Mouse (Mus musculus): ENCODE results near the gene Tbl1x. TPM values are rescaled to one million over a fixed set of nuclear protein-coding genes. Genes with fewer than 3 reads are reported as not detected.

Gene Tbl1x
- polyA plus RNA-seq, 1 experiment from 2014 or later: 69.9 TPM

DNA sequence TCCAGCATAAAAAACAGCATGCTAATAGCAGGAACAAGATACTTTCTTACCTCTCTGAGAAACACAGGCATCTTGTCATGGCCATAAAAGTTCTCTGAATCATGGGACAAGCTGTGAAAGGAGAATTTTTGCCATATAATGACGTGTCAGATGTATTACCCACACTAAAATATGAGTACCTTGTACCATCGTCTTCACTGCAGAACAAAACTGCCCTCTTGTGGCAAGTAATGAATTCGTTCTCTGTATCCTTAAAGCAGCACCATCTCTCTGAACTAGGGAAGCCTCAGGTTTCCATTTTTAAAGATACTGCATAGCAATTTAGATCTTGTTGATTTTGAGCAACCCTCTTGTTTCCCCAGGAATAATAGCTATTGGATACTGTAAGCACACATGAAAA is 127.3 kb downstream of the Tbl1x start:
- no peak overlapping the region for H3K4me3 ChIP-seq
- H3K4me1 ChIP-seq: no peaks in the 10 kb centered on the region
- H3K27ac ChIP-seq (replicated peaks): no peak overlapping the region
- H3K27me3 ChIP-seq (ENCODE audit: low read depth, poor library complexity, severe bottlenecking): no peaks in the 10 kb centered on the region
- H3K36me3 ChIP-seq: peaks cover 20% of the 10 kb centered on the region; the same call in 1 of the 2 replicates
- 32% methylated on average over 3 of the region's 3 CpGs for WGBS
- no peaks in the 10 kb centered on the region for H3K9me3 ChIP-seq (replicated peaks)
- DNase-seq (ENCODE audit: low spot score): no peak

DNA sequence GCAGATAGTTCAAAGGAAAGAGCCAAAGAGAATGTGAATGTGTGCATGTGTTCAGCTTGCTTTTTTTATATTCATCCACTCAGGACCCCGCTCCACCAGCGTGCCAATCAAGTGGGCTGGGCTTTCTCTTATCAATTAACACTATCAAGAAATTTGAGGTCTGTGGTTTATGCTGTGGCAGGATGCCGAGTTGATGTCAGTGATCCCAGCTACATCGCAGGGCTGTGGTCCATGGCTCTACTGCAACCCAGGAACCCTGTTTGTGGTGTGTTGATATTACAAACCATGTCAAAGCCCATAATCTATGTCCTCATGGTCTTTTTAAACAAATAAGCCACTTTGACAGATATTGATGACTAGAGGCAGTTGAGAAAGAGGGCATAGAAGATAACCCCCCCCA is 129.5 kb downstream of the Tbl1x start:
- Histone ChIP-seq H3K9me3 (replicated peaks) (no peaks in the 10 kb centered on the region), H3K36me3 (peaks cover 28% of the 10 kb centered on the region), H3K27ac (replicated peaks) (no peak overlapping the region), H3K27me3 (ENCODE audit: low read depth, poor library complexity, severe bottlenecking) (no peaks in the 10 kb centered on the region), H3K4me3 (no peak overlapping the region), H3K4me1 (no peaks in the 10 kb centered on the region)
- no peak for DNase-seq (ENCODE audit: low spot score)
- WGBS: 95% methylated on average over 4 of the region's 4 CpGs

DNA sequence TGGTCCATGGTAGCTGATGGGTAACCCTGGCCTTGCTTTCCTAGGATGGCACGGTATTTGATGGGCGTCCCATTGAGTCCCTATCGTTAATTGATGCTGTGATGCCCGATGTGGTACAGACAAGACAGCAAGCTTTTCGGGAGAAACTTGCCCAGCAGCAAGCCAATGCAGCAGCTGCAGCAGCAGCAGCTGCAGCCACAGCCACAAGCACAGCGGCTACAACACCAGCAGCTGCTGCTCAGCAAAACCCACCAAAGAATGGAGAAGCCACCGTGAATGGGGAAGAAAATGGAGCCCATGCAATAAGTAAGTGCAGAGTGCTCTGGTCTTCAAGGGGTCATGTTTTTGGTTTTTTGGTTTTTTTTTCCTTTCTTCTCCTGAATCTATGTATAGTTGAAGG is 135.4 kb downstream of the Tbl1x start:
- DNase-seq (ENCODE audit: low spot score): no peak
- H3K27ac ChIP-seq (replicated peaks): no peak overlapping the region

GRCm38 (mm10) chrX:77650246-77650645 is 139.4 kb downstream of the Tbl1x start:
- H3K27ac ChIP-seq (replicated peaks): no peak overlapping the region
- H3K9me3 ChIP-seq (replicated peaks): no peaks in the 10 kb centered on the region
- no peaks in the 10 kb centered on the region for H3K27me3 ChIP-seq (ENCODE audit: low read depth, poor library complexity, severe bottlenecking)
- peaks cover 95% of the 10 kb centered on the region for H3K36me3 ChIP-seq
- DNase-seq (ENCODE audit: low spot score): no peak
- H3K4me1 ChIP-seq: no peaks in the 10 kb centered on the region
- WGBS: 92% methylated on average over 2 of the region's 2 CpGs
- H3K4me3 ChIP-seq: no peak overlapping the region

More for the DNA sequence above, 135.4 kb downstream of the Tbl1x start:
- Histone ChIP-seq H3K4me1 (no peaks in the 10 kb centered on the region), H3K36me3 (peaks cover 81% of the 10 kb centered on the region), H3K4me3 (no peak overlapping the region), H3K27me3 (ENCODE audit: low read depth, poor library complexity, severe bottlenecking) (no peaks in the 10 kb centered on the region), H3K9me3 (replicated peaks) (no peaks in the 10 kb centered on the region)
- 92% methylated on average over 7 of the region's 7 CpGs for WGBS

DNA sequence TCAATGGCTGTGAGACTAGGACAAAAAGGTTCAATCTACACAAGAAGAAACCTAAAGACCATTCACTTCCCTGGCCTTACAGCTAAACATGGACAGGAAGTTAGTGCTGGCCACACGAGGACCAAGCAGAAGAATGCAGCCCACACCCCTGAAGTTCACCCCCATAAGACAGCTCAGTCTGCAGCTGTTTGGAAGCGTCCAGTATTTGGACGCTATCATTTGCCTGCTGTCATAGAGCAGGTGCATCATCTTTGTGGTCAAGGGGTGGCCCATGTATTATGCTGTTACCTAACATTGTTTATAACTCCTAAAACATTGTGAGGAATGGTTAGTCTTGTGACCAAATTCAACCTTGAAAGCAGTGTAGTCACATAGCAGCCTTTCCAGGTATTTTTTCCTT is 151.2 kb downstream of the Tbl1x start:
- Histone ChIP-seq H3K4me1 (no peaks in the 10 kb centered on the region), H3K36me3 (peaks cover 54% of the 10 kb centered on the region), H3K27me3 (ENCODE audit: low read depth, poor library complexity, severe bottlenecking) (no peaks in the 10 kb centered on the region), H3K9me3 (replicated peaks) (no peaks in the 10 kb centered on the region), H3K4me3 (no peak overlapping the region), H3K27ac (replicated peaks) (no peak overlapping the region)
- no peak for DNase-seq (ENCODE audit: low spot score)
- WGBS: 89% methylated on average over 3 of the region's 3 CpGs

DNA sequence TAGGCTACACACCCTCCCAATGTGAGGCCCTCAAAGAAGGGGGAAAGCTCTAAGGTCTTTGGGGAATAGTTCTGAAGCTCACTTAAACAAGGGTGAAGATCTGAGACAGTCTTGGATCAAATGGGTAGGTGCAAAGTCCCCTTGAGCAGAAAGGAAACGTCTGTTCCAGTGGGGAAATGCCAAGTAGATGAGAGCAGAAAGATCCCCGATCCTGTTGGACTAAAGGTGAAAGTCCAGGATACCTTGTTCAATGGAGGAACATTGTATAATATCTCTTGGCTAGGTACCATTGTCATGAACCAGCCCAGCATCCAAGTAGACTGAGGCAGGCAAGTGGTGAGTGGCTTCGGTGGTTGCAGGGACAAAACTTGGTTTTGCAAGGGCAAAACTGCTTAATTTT is 152.5 kb downstream of the Tbl1x start:
- H3K4me1 ChIP-seq: no peaks in the 10 kb centered on the region
- DNase-seq (ENCODE audit: low spot score): no peak

GRCm38 (mm10) chrX:77665030-77665429 is 154.2 kb downstream of the Tbl1x start:
- H3K36me3 ChIP-seq: peaks cover 28% of the 10 kb centered on the region
- no peaks in the 10 kb centered on the region for H3K9me3 ChIP-seq (replicated peaks)
- WGBS: 88% methylated on average over 2 of the region's 2 CpGs
- H3K27ac ChIP-seq (replicated peaks): no peak overlapping the region
- H3K4me1 ChIP-seq: no peaks in the 10 kb centered on the region
- no peak overlapping the region for H3K4me3 ChIP-seq
- no peaks in the 10 kb centered on the region for H3K27me3 ChIP-seq (ENCODE audit: low read depth, poor library complexity, severe bottlenecking)
- DNase-seq (ENCODE audit: low spot score): no peak

More for the DNA sequence above, 152.5 kb downstream of the Tbl1x start:
- H3K27me3 ChIP-seq (ENCODE audit: low read depth, poor library complexity, severe bottlenecking): no peaks in the 10 kb centered on the region
- no peaks in the 10 kb centered on the region for H3K9me3 ChIP-seq (replicated peaks)
- H3K36me3 ChIP-seq: peaks cover 45% of the 10 kb centered on the region
- H3K4me3 ChIP-seq: no peak overlapping the region
- 79% methylated on average over 3 of the region's 3 CpGs for WGBS
- no peak overlapping the region for H3K27ac ChIP-seq (replicated peaks)

DNA sequence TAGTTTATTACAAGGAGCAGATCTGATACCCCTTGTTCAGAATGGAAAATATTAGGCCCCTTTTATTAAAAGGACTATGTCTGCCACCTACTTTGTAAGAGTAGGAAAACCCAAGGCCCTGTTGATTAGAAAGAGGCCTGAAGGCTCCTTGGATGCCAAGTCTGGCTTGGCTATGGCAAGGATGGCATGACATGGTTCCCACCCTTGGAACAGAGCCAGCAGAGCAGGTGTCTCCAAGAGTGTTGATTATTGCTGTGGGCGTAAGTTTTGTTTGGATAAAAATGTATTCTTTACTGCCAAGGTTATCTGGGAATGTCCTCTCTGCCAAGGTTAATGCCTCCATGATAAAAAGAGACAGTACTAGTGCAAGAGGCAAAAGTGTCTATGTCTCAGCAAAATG is 156.1 kb downstream of the Tbl1x start:
- H3K27me3 ChIP-seq (ENCODE audit: low read depth, poor library complexity, severe bottlenecking): no peaks in the 10 kb centered on the region
- WGBS: 93% methylated on average over 1 of the region's 1 CpGs
- peaks cover 9% of the 10 kb centered on the region for H3K36me3 ChIP-seq
- no peak for DNase-seq (ENCODE audit: low spot score)
- H3K9me3 ChIP-seq (replicated peaks): no peaks in the 10 kb centered on the region
- no peak overlapping the region for H3K4me3 ChIP-seq
- no peak overlapping the region for H3K27ac ChIP-seq (replicated peaks)
- H3K4me1 ChIP-seq: no peaks in the 10 kb centered on the region

GRCm38 (mm10) chrX:77667441-77667840 is 156.6 kb downstream of the Tbl1x start:
- Histone ChIP-seq H3K27me3 (ENCODE audit: low read depth, poor library complexity, severe bottlenecking) (no peaks in the 10 kb centered on the region), H3K36me3 (peaks cover 4% of the 10 kb centered on the region; the same call in 1 of the 2 replicates), H3K4me3 (no peak overlapping the region), H3K27ac (replicated peaks) (no peak overlapping the region), H3K4me1 (no peaks in the 10 kb centered on the region), H3K9me3 (replicated peaks) (no peaks in the 10 kb centered on the region)
- DNase-seq (ENCODE audit: low spot score): no peak

DNA sequence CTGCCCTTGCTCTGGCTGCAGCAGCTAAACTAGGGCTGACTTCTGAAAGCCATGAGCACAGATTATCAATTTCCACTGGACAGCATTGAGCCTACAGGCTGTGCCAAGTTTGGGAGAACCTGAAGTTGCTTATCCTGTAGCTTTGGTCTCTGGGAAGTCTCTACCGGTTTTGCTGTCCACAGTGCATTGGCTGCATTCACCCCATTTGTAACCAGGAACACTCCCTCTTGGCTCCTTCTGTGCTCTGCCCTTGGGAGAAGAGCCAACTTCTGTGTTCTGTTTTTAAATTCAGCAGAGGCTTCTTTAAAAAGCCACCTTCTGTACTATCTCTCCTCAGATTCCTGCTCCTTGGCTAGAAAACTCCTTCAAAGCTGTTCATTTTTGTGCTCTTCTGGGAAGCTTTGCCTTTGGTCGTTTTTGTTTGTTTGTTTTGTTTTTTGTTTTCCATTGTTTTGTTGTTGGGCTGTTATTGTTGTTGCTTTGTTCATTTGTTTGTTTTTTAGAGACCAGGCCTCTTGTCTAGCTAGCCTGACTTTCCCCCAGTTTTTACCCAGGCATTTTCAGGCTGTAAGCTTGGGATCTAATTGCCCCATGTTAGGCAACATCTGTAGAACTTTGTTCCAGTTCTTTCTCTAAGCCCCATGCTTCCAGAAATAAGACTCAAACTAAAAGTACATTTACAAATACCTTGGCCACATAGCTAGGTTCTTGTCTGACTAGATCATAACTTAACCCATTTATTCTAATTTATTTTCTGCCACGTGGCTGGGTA is 159.2 kb downstream of the Tbl1x start:
- H3K4me3 ChIP-seq: no peak overlapping the region
- 70% methylated on average over 3 of the region's 3 CpGs for WGBS
- H3K27ac ChIP-seq (replicated peaks): no peak overlapping the region
- H3K9me3 ChIP-seq (replicated peaks): no peaks in the 10 kb centered on the region
- no peaks in the 10 kb centered on the region for H3K27me3 ChIP-seq (ENCODE audit: low read depth, poor library complexity, severe bottlenecking)
- no peak for DNase-seq (ENCODE audit: low spot score)
- H3K36me3 ChIP-seq: no peaks in the 10 kb centered on the region
- no peaks in the 10 kb centered on the region for H3K4me1 ChIP-seq
